Mouse (Mus musculus) hindbrain, embryonic 15.5 days (tissue): ENCODE measurements around the gene Dgat2. TPM values are rescaled to one million over a fixed set of nuclear protein-coding genes. Genes with fewer than 3 reads are reported as not detected.

Experiments
- ATAC-seq: fragments of 200-750 bp; cut with Nextera tagmentation; 2 replicates; pipeline ENCODE4 v1.8.0; 2017; ENCODE audit warnings: low read depth, moderate number of reproducible peaks, moderate TSS enrichment; ENCODE audit not compliant: low FRiP score
- H3K27ac ChIP-seq: fragments of 300-500 bp; sonication (generic); replicated peaks from 2 replicates; pipeline ENCODE4 v1.5.1; 2015; ENCODE audit warnings: mild to moderate bottlenecking, inconsistent platforms
- H3K27me3 ChIP-seq: fragments of 300-500 bp; sonication (generic); 2 replicates; pipeline ENCODE4 v1.6.1; 2015; ENCODE audit warnings: control low read depth, inconsistent platforms
- H3K36me3 ChIP-seq: fragments of 300-500 bp; sonication (generic); 2 replicates; pipeline ENCODE4 v1.6.1; 2015; ENCODE audit warnings: control low read depth, inconsistent platforms
- H3K4me1 ChIP-seq: fragments of 300-500 bp; sonication (generic); replicated peaks from 2 replicates; pipeline ENCODE4 v1.6.1; 2015; ENCODE audit warnings: control low read depth, inconsistent platforms
- H3K4me2 ChIP-seq: fragments of 300-500 bp; sonication (generic); 2 replicates; pipeline ENCODE4 v1.6.1; 2015; ENCODE audit warnings: moderate library complexity, mild to moderate bottlenecking, inconsistent platforms
- H3K4me3 ChIP-seq: fragments of 300-500 bp; sonication (generic); 2 replicates; pipeline ENCODE4 v1.5.1; 2015; ENCODE audit warnings: mild to moderate bottlenecking, inconsistent platforms
- H3K9ac ChIP-seq: fragments of 300-500 bp; sonication (generic); 2 replicates; pipeline ENCODE4 v1.6.1; 2015; ENCODE audit warnings: inconsistent platforms
- H3K9me3 ChIP-seq: fragments of 300-500 bp; sonication (generic); 2 replicates; pipeline ENCODE4 v1.6.1; 2016; ENCODE audit warnings: control low read depth, inconsistent platforms
- WGBS: fragments of 180-500 bp; shearing (Covaris S2); methylation state at CpG from one replicate; pipeline ENCODE4 v1.1.7; 2015; 5-methylcytosine and 5-hydroxymethylcytosine counted together
- polyA plus RNA-seq: library from polyadenylated mRNA; unstranded; fragments of >200 nt; fragmentation: Nextera tagmentation; extraction: Ambion mirVana; gene quantifications from 2 replicates; pipeline ENCODE4 v1.2.1, GENCODE M21; 2015

Dgat2 gene
- polyA plus RNA-seq, 1 experiment from 2014 or later, result 22.1 TPM

DNA sequence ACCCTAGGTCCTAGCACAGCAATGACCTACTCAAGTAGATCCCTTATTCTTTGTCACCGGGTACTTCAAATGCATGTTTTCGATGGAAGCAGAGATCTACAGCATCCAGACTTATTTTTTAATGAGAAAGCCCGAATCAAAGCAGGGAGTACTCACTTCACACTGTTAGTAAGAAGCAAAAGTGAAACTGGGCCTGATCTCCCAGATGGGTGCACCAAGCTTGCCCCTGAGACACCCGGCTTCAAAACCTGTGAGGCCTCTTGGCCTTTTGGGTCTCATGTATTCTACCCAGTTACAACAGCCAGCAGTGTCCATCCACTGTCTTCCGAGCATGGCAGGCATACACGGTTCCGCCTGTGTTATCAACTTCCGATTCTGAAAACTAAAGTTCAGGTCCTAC, 53.6 kb downstream of the Dgat2 start:
- no peak overlapping the region for H3K4me3 ChIP-seq
- 94% methylated on average over 8 of the region's 8 CpGs for WGBS

DNA sequence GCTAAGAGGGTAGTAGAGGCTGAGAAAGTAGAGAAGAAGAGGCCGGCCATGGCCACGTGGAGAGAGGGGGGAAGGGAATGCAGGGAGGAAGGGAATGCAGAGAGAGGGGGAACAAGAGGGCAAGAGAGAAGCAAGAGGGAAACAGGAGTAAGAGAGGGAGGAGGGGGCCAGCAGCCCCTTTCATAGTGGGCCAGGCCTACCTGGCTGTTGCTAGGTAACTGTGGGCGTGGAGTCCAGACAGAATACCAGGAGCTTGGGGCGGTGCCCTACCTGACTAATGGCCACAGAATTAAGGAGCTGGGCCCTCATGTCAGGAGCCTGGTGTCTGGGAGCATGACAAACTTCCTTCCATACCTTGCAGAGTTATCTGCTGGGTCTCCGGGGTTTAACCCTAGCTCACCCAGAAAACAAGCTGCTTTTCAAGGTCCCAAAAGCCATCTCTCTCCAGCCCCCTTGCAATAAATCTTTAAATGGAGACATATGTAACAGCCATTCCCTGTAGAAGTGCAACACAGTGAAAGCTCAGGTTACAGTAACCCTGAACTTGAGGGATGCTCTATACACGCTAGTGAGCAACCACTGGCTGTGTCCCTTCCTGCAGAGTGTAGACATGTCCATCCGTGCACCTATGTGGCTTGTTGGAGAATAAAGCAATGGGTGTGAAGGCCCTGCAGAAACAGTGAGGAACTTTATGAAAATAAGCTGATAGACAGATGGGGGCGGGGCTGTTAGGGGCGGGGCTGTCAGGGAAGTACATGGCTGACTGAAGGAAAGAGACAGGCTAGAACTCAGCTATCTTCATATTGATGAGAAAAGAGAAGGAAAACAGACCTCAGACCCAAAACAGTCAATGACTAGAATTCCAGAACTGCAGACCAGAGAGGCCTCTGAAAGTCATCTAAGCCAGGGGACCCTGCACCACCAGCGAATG, 54.2 kb downstream of the Dgat2 start:
- Histone ChIP-seq H3K27ac (no peak overlapping the region), H3K4me3 (no peak overlapping the region), H3K27me3 (no peaks in the 10 kb centered on the region), H3K9ac (no peak overlapping the region), H3K36me3 (no peaks in the 10 kb centered on the region), H3K9me3 (no peaks in the 10 kb centered on the region), H3K4me1 (0 out of 2 replicates have a peak, but pooled peaks cover 4% of the 10 kb centered on the region), H3K4me2 (no peak overlapping the region)
- WGBS, result 62% methylated on average over 10 of the region's 10 CpGs
- ATAC-seq, result no peak

More for the DNA sequence above, 53.6 kb downstream of the Dgat2 start:
- Histone ChIP-seq H3K27ac (no peak overlapping the region), H3K36me3 (no peaks in the 10 kb centered on the region), H3K4me1 (0 out of 2 replicates have a peak, but pooled peaks cover 4% of the 10 kb centered on the region), H3K9me3 (no peaks in the 10 kb centered on the region), H3K9ac (no peak overlapping the region), H3K27me3 (no peaks in the 10 kb centered on the region), H3K4me2 (no peak overlapping the region)
- no peak for ATAC-seq

- Histone ChIP-seq H3K36me3 (no peaks in the 10 kb centered on the region), H3K4me1 (0 out of 2 replicates have a peak, but pooled peaks cover 4% of the 10 kb centered on the region), H3K27ac (no peak overlapping the region), H3K4me3 (no peak overlapping the region), H3K9me3 (no peaks in the 10 kb centered on the region), H3K27me3 (no peaks in the 10 kb centered on the region), H3K4me2 (no peak overlapping the region), H3K9ac (no peak overlapping the region)
- 65% methylated on average over 8 of the region's 8 CpGs for WGBS
- ATAC-seq, result no peak
Observed at GRCm38 (mm10) chr7:99126057-99126456, 56.5 kb downstream of the Dgat2 start.

DNA sequence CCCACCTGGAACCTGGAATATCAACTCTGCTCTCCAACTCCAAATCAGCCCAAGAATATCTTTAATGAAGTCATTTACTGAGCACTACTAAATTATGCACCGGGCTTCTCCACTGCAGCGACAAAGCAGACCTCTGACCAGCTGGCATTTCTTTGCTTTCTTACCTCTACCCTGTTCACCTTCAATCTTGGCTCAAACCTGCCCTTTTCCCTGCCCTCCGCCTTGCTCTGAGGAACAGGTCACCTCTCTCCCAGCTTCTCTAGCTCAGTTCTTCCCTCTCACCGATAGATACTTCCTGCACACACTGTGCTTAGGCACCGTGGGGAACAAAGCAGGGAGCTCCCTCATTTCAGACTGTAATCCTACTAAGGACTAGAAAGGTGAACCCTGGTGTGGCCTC, 59.9 kb downstream of the Dgat2 start:
- 72% methylated on average over 5 of the region's 5 CpGs for WGBS
- 0 out of 2 replicates have a peak, but pooled peaks cover 4% of the 10 kb centered on the region for H3K4me1 ChIP-seq
- ATAC-seq, result no peak
- H3K4me2 ChIP-seq, result no peak overlapping the region
- no peak overlapping the region for H3K27ac ChIP-seq
- H3K36me3 ChIP-seq, result no peaks in the 10 kb centered on the region
- no peaks in the 10 kb centered on the region for H3K27me3 ChIP-seq
- no peaks in the 10 kb centered on the region for H3K9me3 ChIP-seq
- no peak overlapping the region for H3K4me3 ChIP-seq
- no peak overlapping the region for H3K9ac ChIP-seq

DNA sequence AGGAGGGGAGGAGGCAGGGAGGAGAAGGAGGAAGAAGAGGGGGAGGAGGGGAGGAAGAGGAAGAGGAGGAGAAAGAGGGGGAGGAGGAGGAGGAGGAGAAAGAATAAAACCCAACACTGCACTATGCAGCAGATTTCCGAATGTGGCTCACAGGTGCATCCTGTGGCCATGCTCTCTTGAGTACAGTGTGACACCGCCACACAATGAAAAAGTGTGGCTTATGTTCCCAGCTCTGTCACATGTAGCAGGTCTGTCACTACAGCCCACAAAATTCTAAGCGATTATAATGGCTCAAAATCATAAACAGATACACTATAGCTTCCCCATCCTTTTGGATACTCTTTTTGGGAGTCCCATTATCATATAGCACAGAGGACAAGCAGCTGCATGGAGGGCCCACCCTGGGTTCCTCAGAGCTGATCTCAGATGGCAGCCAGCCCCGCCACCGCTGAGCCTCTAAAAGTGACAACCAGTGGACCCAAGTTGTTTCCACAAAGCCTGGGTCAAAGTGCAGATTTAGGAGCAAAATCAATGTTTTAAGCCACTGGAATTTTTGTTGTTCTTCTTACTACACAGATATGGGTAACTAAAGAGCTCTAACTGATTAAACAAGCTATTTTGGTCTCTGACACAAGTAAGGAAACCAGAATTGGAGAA, 61.5 kb downstream of the Dgat2 start:
- H3K36me3 ChIP-seq, result no peaks in the 10 kb centered on the region
- no peaks in the 10 kb centered on the region for H3K9me3 ChIP-seq
- H3K4me2 ChIP-seq, result no peak overlapping the region
- no peak overlapping the region for H3K27ac ChIP-seq
- H3K27me3 ChIP-seq, result no peaks in the 10 kb centered on the region
- no peak overlapping the region for H3K4me3 ChIP-seq
- H3K9ac ChIP-seq, result no peak overlapping the region
- ATAC-seq, result no peak
- WGBS, result 91% methylated on average over 5 of the region's 5 CpGs
- no peaks in the 10 kb centered on the region for H3K4me1 ChIP-seq

DNA sequence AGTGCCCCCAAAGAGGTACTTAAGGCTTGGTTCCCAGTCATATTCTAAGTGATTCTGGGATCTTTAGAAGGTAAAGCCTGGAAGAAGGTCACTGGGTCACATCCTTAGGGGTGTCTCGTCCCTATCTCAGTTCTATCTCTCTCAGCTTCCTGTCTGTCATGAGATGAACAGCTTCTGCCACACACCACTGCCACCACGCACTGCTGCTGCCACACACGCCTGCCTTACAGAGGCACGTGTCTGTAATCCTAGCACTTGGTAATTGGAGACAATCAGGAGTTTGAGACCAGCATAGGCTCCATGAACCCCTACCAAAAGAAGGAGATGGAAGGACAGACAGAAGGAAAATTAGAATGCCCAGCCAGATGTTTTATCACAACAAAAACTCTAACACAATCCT, 62.4 kb downstream of the Dgat2 start:
- Histone ChIP-seq H3K4me3 (no peak overlapping the region), H3K27ac (no peak overlapping the region), H3K9ac (no peak overlapping the region), H3K4me1 (no peaks in the 10 kb centered on the region), H3K36me3 (no peaks in the 10 kb centered on the region), H3K4me2 (no peak overlapping the region), H3K9me3 (no peaks in the 10 kb centered on the region), H3K27me3 (no peaks in the 10 kb centered on the region)
- 84% methylated on average over 4 of the region's 4 CpGs for WGBS
- no peak for ATAC-seq

DNA sequence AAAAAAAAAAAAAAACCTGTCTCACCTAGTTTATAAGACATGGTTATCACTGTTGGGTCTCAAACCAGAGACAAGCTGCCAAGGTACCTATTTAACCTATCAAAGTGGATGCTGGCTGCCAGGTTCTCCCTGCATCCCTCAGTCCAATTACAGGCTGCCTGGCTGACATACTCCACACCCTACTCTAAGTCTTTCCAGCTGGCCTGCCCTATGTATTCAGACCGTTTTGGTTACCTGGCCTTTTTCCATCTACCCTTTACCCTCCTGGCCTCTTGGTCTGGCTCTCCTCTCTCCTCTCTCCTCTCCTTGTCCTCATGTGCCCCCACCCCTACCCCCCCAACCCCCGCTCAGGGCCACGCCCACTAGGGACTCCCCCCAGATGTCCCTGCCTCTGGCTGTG, 65.7 kb downstream of the Dgat2 start:
- Histone ChIP-seq H3K27me3 (no peaks in the 10 kb centered on the region), H3K36me3 (no peaks in the 10 kb centered on the region), H3K9ac (no peak overlapping the region), H3K4me3 (no peak overlapping the region), H3K4me2 (no peak overlapping the region), H3K9me3 (no peaks in the 10 kb centered on the region), H3K27ac (no peak overlapping the region), H3K4me1 (no peaks in the 10 kb centered on the region)
- no peak for ATAC-seq
- WGBS, result 78% methylated on average over 3 of the region's 3 CpGs

DNA sequence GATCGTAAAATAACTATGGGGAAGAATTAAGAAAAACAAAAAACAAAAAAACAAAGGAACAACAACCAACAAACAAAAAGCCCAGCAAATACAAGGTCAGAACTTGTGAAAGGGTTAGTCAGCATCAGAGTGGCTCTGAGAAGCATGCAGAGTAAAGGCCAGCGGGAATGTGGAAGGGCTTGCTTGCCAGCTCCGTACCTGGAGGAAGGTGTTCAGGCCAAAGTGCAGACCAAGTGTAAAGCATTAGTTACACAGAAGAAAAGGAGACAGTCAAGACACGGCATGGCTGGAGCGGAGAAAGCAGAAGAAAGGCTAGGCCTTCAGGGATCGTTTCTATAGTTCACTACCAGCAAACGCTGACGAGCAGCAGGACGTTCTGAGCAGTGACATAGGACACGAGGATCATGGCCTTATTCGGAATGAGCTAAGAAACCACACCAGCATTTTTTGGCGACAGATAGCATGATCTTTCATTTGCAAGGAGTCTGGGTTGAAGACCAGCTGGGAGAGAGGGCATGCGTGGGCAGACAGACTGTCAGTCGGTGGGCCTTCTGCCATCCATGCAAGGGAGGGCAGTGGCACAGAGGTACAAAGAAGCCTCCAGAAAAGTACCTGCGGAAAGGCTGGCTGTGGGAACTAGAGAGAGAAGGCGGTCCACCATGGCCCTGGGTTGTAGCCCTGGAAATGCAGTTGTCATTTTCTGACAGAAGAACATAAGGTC, 68.4 kb downstream of the Dgat2 start:
- Histone ChIP-seq H3K4me1 (no peaks in the 10 kb centered on the region), H3K27me3 (no peaks in the 10 kb centered on the region), H3K9ac (no peak overlapping the region), H3K9me3 (no peaks in the 10 kb centered on the region), H3K36me3 (no peaks in the 10 kb centered on the region), H3K4me2 (no peak overlapping the region), H3K4me3 (no peak overlapping the region), H3K27ac (no peak overlapping the region)
- ATAC-seq, result no peak
- WGBS, result 89% methylated on average over 16 of the region's 16 CpGs

DNA sequence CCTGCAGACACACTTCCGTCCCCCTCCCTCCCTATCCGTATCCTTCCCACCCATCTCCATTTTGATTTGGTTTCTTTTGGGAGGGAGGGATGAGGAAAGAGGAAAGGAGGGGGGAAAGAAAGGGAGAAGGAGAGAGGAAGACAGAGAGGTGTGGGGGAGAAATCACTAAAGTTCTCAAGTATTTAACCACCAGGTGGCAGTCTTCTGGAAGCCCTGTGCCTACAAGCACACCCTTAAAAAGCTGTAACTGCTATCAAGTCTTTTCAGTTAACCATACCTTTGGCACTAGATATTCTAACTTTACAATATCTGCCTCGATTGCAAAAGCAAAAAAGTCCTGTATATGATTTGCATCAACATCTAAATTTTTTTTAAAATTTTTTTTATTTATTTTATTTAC, 75.0 kb downstream of the Dgat2 start:
- ATAC-seq, result 0 out of 2 replicates have a peak, but pooled peaks have one; percentile 40
- Histone ChIP-seq H3K4me3 (no peak overlapping the region), H3K36me3 (no peaks in the 10 kb centered on the region), H3K9ac (no peak overlapping the region), H3K4me1 (0 out of 2 replicates have a peak, but pooled peaks cover 6% of the 10 kb centered on the region), H3K9me3 (no peaks in the 10 kb centered on the region), H3K27ac (no peak overlapping the region), H3K4me2 (no peak overlapping the region), H3K27me3 (no peaks in the 10 kb centered on the region)
- 54% methylated on average over 3 of the region's 3 CpGs for WGBS

DNA sequence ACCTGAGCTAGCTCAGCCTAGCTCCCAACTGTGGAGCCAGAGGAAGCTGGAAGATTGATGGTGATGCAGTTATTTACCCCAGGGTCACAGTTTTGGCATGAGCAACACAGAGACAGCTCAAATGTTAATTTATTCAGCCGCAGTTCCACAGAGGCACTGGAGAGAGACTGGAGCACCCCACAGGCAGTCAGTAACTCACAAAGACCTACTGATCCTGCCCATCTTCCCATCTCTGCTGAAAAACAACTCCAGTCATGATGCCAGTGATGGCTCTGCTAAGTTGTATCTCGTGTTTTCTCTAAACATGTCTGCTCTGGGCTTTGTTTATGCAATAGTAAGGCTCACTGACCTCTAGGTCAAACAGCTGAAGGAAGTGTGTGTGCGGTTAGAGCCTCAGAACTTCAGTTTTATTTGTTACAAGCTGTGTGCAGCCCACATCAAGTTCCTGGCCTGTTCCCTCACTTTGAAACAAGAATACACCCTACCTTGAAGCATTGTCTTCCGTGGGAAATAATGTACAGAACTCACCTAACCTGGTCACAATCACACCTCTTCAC, 75.7 kb downstream of the Dgat2 start:
- WGBS, result 45% methylated on average over 4 of the region's 4 CpGs
- H3K4me1 ChIP-seq, result peaks cover 11% of the 10 kb centered on the region
- H3K27me3 ChIP-seq, result no peaks in the 10 kb centered on the region
- no peak overlapping the region for H3K4me2 ChIP-seq
- no peaks in the 10 kb centered on the region for H3K36me3 ChIP-seq
- no peak overlapping the region for H3K9ac ChIP-seq
- no peak overlapping the region for H3K4me3 ChIP-seq
- no peak for ATAC-seq
- no peak overlapping the region for H3K27ac ChIP-seq
- H3K9me3 ChIP-seq, result no peaks in the 10 kb centered on the region
